Mouse (Mus musculus) forebrain, embryonic 13.5 days (tissue): ENCODE results near the gene Odf3l2. TPM values are rescaled to one million over a fixed set of nuclear protein-coding genes. Genes with fewer than 3 reads are reported as not detected.
A peak's percentile ranks its signal among the peaks of the same experiment; 100 is the strongest.

Experiments
- ATAC-seq: fragments of 200-750 bp; cut with Nextera tagmentation; 2 replicates; pipeline ENCODE4 v1.8.0; 2017
- H3K27ac ChIP-seq: fragments of 300-500 bp; sonication (generic); 2 replicates; pipeline ENCODE4 v1.5.1; 2015; ENCODE audit warnings: inconsistent platforms, mild to moderate bottlenecking, moderate library complexity
- H3K27me3 ChIP-seq: fragments of 300-500 bp; sonication (generic); 2 replicates; pipeline ENCODE4 v1.6.1; 2015; ENCODE audit warnings: mild to moderate bottlenecking, inconsistent platforms
- H3K36me3 ChIP-seq: fragments of 300-500 bp; sonication (generic); 2 replicates; pipeline ENCODE4 v1.6.1; 2015; ENCODE audit warnings: mild to moderate bottlenecking, inconsistent platforms; ENCODE audit not compliant: poor library complexity, severe bottlenecking
- H3K4me1 ChIP-seq: fragments of 300-500 bp; sonication (generic); 2 replicates; pipeline ENCODE4 v1.6.1; 2015; ENCODE audit warnings: inconsistent platforms
- H3K4me2 ChIP-seq: fragments of 300-500 bp; sonication (generic); 2 replicates; pipeline ENCODE4 v1.6.1; 2015; ENCODE audit warnings: inconsistent platforms, mild to moderate bottlenecking, moderate library complexity
- H3K4me3 ChIP-seq: fragments of 300-500 bp; sonication (generic); 2 replicates; pipeline ENCODE4 v1.5.1; 2015; ENCODE audit warnings: mild to moderate bottlenecking, inconsistent platforms
- H3K9ac ChIP-seq: fragments of 300-500 bp; sonication (generic); 2 replicates; pipeline ENCODE4 v1.6.1; 2015; ENCODE audit warnings: mild to moderate bottlenecking, inconsistent platforms
- H3K9me3 ChIP-seq: fragments of 300-500 bp; sonication (generic); replicated peaks from 2 replicates; pipeline ENCODE4 v1.6.1; 2016; ENCODE audit warnings: inconsistent platforms
- WGBS: fragments of 180-500 bp; shearing (Covaris S2); methylation state at CpG from one replicate; pipeline ENCODE4 v1.1.7; 2015; 5-methylcytosine and 5-hydroxymethylcytosine counted together
- polyA plus RNA-seq: library from polyadenylated mRNA; unstranded; fragments of >200 nt; fragmentation: Nextera tagmentation; extraction: Ambion mirVana; gene quantifications from 2 replicates; pipeline ENCODE4 v1.2.1, GENCODE M21; 2015

The Odf3l2 gene
- polyA plus RNA-seq, 1 experiment from 2014 or later, result 0.13 TPM

DNA sequence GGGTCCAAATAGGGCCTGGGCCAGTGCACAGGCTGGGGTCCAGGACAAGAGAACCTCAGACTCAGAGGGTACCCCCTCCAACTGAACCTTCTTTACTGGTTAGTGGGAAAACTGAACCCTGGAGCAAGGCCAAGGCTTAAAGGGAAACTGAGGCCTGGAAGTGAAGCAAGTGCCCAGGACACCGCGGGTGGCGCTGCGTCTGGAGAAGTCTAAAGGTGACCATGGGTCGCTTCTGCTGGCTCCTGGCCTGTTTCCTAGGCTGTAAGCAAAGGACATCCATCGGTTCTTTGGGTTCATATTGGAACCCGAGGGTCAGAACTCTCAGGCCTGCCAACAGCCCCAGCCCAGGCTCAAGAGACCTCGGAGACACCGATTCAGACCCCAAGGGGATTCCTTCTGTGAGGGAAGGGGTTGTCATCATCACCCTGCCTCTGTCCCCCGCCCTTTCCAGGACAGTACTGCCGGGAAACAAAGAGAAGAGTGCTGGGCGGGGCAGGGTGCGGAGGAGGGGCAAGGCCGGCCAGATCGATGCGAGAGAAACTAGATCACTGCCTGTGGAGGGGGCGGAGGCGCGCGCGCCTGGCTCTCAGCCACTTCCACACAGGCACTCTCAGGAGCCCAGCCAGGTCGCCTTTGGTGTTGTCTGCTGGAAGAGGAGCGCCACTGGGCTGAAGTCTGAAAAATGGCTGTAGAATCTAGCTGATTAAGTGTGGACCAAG, 6.9 kb downstream of the Odf3l2 start:
- H3K9ac ChIP-seq, result peak overlapping the region; percentile 34
- H3K27me3 ChIP-seq, result peaks cover 40% of the 10 kb centered on the region
- H3K4me2 ChIP-seq, result peak overlapping the region; percentile 80
- ATAC-seq, result no peak
- H3K36me3 ChIP-seq, result no peaks in the 10 kb centered on the region
- H3K4me3 ChIP-seq, result peak overlapping the region; percentile 79
- H3K9me3 ChIP-seq, result no peaks in the 10 kb centered on the region
- H3K4me1 ChIP-seq, result peaks cover 26% of the 10 kb centered on the region
- H3K27ac ChIP-seq, result no peak overlapping the region
- 5% methylated on average over 23 of the region's 23 CpGs for whole genome bisulfite sequencing

DNA sequence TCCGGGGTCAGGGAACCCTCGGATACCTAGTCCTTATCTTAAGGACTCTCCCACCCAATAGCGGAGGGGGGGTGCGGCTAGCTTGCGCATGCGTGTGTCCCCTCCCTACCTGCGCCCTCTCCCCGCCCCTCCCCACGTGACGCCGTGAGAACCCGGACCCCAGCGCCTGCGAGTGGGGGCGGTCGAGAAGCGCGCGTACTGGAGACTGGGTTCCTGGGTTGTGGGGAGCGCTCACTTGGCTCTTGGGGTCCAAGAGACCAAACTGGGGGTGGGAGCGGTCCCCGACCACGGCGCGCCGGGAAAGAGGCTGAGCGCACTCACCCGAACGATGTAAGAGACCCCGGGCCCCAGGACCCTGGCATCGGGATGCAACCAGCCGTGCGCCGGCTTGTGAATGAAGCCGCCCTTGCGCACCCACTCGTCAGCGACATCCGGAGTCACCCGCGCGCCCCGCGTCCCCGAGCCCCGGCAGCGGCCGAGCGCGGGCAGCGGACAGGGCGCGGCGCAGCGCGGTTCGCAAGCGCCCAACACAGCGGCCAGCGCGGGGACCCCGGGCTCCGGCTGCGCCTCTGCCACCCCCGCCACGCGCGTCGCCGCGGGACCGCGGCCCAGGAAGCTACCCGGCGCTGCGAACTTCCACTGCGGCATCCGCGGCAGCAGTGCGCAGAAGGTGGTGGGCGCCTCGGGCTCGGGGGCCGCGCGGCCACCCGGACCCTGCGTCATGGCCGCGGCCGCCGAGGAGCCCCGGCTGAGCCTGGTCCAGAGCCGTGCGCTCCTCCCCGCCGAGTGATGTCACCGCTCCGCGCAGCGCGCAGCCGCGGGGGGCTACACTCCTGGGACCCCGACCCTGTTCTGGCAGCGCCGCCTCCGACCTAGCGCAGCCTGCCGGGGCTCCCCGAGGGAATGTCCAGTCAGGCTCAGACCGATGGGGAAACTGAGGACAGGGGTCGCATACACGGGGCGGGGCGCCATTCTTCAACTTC, 8.1 kb downstream of the Odf3l2 start, which contains the start of gene Shc2:
TSS of gene Shc2 (minus strand) at position 791 of the 983 bp plus-strand sequence.
- peak; percentile 88 for ATAC-seq
- H3K27me3 ChIP-seq, result peaks cover 40% of the 10 kb centered on the region
- H3K9me3 ChIP-seq, result no peaks in the 10 kb centered on the region
- under 1% methylated on average over 100 of the region's 116 CpGs for WGBS
- peak within 1 kb of the TSS; percentile 85 for H3K9ac ChIP-seq
- peak within 1 kb of the TSS; percentile 80 for H3K4me2 ChIP-seq
- peak within 1 kb of the TSS; percentile 74 for H3K27ac ChIP-seq
- H3K36me3 ChIP-seq, result no peaks in the 10 kb centered on the region
- H3K4me1 ChIP-seq, result peaks cover 26% of the 10 kb centered on the region
- peak within 1 kb of the TSS; percentile 79 for H3K4me3 ChIP-seq

DNA sequence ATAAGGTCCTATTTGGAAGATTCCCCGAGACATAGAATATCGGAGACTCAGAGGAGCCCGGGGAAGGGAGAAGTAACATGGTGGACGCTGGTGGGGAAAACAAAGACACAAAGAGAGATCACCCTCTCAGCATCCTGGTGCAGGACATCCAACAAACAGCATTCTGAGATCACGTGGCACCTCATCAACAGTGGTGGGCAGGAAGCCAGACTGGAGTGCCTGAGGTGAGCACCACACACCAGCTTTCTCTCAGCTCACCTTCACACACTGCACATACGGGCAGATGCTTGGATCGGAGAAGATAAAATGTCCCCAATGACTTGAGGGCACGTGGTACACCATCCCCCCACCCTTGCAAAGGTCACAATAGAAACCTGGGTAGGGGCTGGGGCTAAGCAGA, 9.3 kb downstream of the Odf3l2 start:
- Histone ChIP-seq H3K4me3 (peak overlapping the region; percentile 79), H3K4me1 (peaks cover 26% of the 10 kb centered on the region), H3K27ac (no peak overlapping the region), H3K9me3 (no peaks in the 10 kb centered on the region), H3K36me3 (no peaks in the 10 kb centered on the region), H3K27me3 (peaks cover 40% of the 10 kb centered on the region), H3K9ac (no peak overlapping the region), H3K4me2 (peak overlapping the region; percentile 80)
- ATAC-seq, result no peak
- WGBS, result 77% methylated on average over 8 of the region's 8 CpGs

DNA sequence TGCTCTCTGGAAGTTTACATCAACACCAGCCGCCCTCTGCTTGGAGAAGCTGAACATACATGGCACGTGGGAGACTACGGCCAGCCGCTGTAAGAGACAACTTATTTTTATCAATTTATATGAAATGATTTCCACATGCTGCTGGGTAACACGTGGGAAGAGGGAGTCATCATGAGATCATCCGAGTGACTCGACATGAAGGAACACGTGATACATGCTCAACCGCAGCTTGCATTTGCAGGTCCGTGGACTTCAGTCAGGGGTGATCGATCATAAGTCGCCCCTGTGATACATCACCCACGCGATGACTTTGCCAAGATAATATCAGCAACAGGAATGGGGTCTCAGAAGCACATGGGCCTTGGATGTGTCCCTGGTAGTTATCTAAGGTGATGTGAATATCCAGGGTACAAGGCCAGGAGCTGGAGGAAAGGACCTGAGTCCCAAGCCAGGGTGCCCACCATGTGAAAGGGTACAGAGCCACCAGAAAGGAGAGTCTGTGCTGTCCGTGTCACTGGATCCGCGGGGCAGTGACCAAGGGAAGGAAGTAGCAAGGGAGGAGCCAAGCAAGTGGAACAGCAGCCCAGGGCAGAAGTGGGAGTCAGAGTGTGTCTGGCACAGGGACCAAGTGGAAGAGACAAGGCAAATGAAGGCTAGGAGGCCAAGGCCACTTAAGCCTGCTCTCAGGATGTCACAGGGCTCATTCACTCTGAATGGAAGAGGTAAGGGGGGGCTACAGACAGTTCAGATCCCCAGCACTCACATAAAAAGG, 12.3 kb downstream of the Odf3l2 start:
- no peak for ATAC-seq
- Histone ChIP-seq H3K9ac (no peak overlapping the region), H3K27me3 (peaks cover 19% of the 10 kb centered on the region), H3K4me1 (peaks cover 14% of the 10 kb centered on the region), H3K4me2 (no peak overlapping the region), H3K4me3 (no peak overlapping the region), H3K9me3 (no peaks in the 10 kb centered on the region), H3K36me3 (0 out of 2 replicates have a peak, but pooled peaks cover 4% of the 10 kb centered on the region), H3K27ac (no peak overlapping the region)
- 86% methylated on average over 17 of the region's 17 CpGs for WGBS

GRCm38 (mm10) chr10:79631432-79631831, 14.1 kb downstream of the Odf3l2 start:
- peaks cover 2% of the 10 kb centered on the region; the same call in 1 of the 2 replicates for H3K4me1 ChIP-seq
- H3K27me3 ChIP-seq, result 0 out of 2 replicates have a peak, but pooled peaks cover 5% of the 10 kb centered on the region
- H3K9me3 ChIP-seq, result no peaks in the 10 kb centered on the region
- H3K4me3 ChIP-seq, result no peak overlapping the region
- H3K4me2 ChIP-seq, result no peak overlapping the region
- no peak overlapping the region for H3K9ac ChIP-seq
- 65% methylated on average over 4 of the region's 4 CpGs for WGBS
- H3K27ac ChIP-seq, result peak overlapping the region; percentile 44
- 0 out of 2 replicates have a peak, but pooled peaks cover 4% of the 10 kb centered on the region for H3K36me3 ChIP-seq
- ATAC-seq, result peak; percentile 52

GRCm38 (mm10) chr10:79628377-79628776, 17.2 kb downstream of the Odf3l2 start:
- Histone ChIP-seq H3K4me3 (no peak overlapping the region), H3K36me3 (0 out of 2 replicates have a peak, but pooled peaks cover 4% of the 10 kb centered on the region), H3K4me2 (no peak overlapping the region), H3K9ac (no peak overlapping the region), H3K9me3 (no peaks in the 10 kb centered on the region), H3K27me3 (no peaks in the 10 kb centered on the region), H3K4me1 (no peaks in the 10 kb centered on the region; the same call in 1 of the 2 replicates), H3K27ac (no peak overlapping the region)
- ATAC-seq, result peak; percentile 44; the same call in 1 of the 2 replicates
- 80% methylated on average over 5 of the region's 5 CpGs for WGBS

- ATAC-seq, result no peak
- 90% methylated on average over 10 of the region's 10 CpGs for WGBS
- no peaks in the 10 kb centered on the region; the same call in 1 of the 2 replicates for H3K4me1 ChIP-seq
- 0 out of 2 replicates have a peak, but pooled peaks cover 4% of the 10 kb centered on the region for H3K36me3 ChIP-seq
- H3K4me3 ChIP-seq, result no peak overlapping the region
- H3K27ac ChIP-seq, result no peak overlapping the region
- no peak overlapping the region for H3K9ac ChIP-seq
- H3K4me2 ChIP-seq, result no peak overlapping the region
- no peaks in the 10 kb centered on the region for H3K27me3 ChIP-seq
- H3K9me3 ChIP-seq, result no peaks in the 10 kb centered on the region
Measured at GRCm38 (mm10) chr10:79626156-79626555, 19.4 kb downstream of the Odf3l2 start.

DNA sequence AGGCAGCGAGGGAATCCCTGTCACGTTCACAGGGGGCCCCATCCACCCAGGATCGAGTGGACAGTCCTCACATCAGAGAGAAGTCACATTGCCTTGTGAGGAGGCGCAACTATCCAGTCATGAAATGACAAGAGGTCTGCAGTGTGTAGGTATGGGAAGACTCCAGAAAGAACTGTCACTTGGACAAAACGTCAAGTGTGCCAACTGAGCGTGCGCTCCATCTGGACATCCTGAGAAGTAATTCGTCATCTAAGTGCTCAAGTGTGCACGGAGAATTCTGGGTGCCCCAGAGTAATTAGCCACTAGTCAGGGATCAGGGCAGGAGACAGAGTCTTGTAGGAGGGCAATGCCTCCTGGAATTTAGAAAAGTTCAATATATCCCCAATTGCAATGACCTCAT, 20.1 kb downstream of the Odf3l2 start:
- H3K9me3 ChIP-seq, result no peaks in the 10 kb centered on the region
- no peaks in the 10 kb centered on the region for H3K27me3 ChIP-seq
- H3K4me3 ChIP-seq, result no peak overlapping the region
- H3K9ac ChIP-seq, result no peak overlapping the region
- no peak overlapping the region for H3K4me2 ChIP-seq
- 0 out of 2 replicates have a peak, but pooled peaks cover 2% of the 10 kb centered on the region for H3K36me3 ChIP-seq
- no peaks in the 10 kb centered on the region; the same call in 1 of the 2 replicates for H3K4me1 ChIP-seq
- ATAC-seq, result no peak
- no peak overlapping the region for H3K27ac ChIP-seq
- 80% methylated on average over 9 of the region's 9 CpGs for WGBS

- Histone ChIP-seq H3K4me3 (no peak overlapping the region), H3K9me3 (no peaks in the 10 kb centered on the region), H3K4me2 (no peak overlapping the region), H3K9ac (no peak overlapping the region), H3K27me3 (no peaks in the 10 kb centered on the region), H3K4me1 (no peaks in the 10 kb centered on the region; the same call in 1 of the 2 replicates), H3K36me3 (0 out of 2 replicates have a peak, but pooled peaks cover 6% of the 10 kb centered on the region), H3K27ac (no peak overlapping the region)
- ATAC-seq, result no peak
- WGBS, result 76% methylated on average over 12 of the region's 12 CpGs
Measured at GRCm38 (mm10) chr10:79623950-79624349, 21.6 kb downstream of the Odf3l2 start.

- Histone ChIP-seq H3K4me2 (no peak overlapping the region), H3K4me3 (no peak overlapping the region), H3K9ac (no peak overlapping the region), H3K27ac (no peak overlapping the region), H3K27me3 (peaks cover 27% of the 10 kb centered on the region), H3K36me3 (0 out of 2 replicates have a peak, but pooled peaks cover 6% of the 10 kb centered on the region), H3K4me1 (peaks cover 26% of the 10 kb centered on the region), H3K9me3 (no peaks in the 10 kb centered on the region)
- WGBS, result 84% methylated on average over 5 of the region's 5 CpGs
- no peak for ATAC-seq
Measured at GRCm38 (mm10) chr10:79616376-79616775, 29.2 kb downstream of the Odf3l2 start.

DNA sequence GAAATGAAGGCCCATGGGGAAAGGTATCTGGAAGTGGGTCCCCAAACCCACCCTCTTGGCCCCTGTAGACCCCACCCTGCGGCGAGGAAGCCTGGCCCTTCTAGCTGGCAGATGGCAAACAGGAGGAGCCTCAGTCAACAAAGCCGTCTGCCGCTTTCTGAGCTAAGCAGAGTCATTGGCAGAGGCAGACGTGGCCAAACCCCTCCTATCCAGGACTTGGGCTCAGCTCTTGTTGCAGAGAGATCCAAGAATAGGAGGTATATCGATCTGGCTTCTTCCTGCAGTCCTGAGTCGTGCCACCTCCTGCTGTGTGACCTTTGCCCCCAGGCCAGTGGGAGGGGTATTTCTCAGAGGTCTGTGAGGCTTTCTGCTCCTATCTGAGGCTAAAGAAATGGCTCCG, 29.7 kb downstream of the Odf3l2 start:
- ATAC-seq, result no peak
- Histone ChIP-seq H3K9ac (no peak overlapping the region), H3K27ac (no peak overlapping the region), H3K4me2 (no peak overlapping the region; the same call in 1 of the 2 replicates), H3K4me1 (peaks cover 26% of the 10 kb centered on the region), H3K9me3 (no peaks in the 10 kb centered on the region), H3K4me3 (no peak overlapping the region), H3K27me3 (peaks cover 30% of the 10 kb centered on the region), H3K36me3 (0 out of 2 replicates have a peak, but pooled peaks cover 6% of the 10 kb centered on the region)
- 8% methylated on average over 8 of the region's 8 CpGs for WGBS
